Mouse (Mus musculus): ENCODE results near the gene Klhdc10.

Gene Klhdc10

DNA sequence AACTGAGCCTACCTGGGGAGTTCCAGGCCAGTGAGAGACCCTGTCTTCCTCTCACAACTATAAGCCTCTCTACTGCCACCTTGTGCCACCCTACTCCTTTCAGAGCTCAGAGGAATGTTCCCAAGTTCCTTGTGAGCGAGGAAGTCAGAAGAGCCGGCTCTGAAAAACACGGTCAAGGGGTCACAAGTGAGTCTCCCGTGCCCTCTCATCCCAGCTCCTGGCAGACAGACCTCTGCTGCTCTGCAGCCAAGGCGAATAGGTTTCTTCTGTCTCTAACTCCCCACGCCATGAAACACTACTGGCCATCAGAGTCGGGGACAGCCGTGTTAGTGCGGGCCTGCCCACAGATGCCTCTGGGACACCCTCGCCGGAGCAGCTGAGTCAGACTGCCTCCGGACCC is 67.0 kb downstream of the Klhdc10 start:
- peak; percentile 46 to 47 for DNase-seq (ENCODE audit: low spot score in 2 of 2)

DNA sequence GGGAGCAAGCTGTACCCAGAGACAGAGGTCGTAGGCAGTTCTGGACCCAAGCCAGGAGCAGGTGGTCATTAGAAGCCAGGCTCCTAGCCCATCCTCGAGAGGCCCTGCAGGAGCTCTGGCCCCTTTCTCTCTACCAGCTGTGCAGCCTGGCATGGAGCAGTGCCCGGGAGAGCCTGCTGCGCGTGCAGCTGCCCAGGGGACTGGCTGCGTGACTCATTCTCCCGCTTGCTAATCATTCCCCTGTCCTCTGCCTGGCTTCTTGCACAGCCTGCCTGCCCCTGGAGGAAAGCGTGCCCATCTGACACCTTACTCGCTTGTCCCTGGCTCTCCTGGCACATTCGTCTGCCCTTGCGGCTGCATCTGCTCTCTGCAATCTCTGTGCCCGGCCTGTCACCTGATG is 67.7 kb downstream of the Klhdc10 start:
- DNase-seq (ENCODE audit: low spot score in 2 of 2), result no peak

- no peak for DNase-seq (ENCODE audit: low spot score in 2 of 2)
Observed at GRCm38 (mm10) chr6:30471706-30472105, 70.0 kb downstream of the Klhdc10 start.

- DNase-seq (ENCODE audit: low spot score in 2 of 2), result no peak
Observed at GRCm38 (mm10) chr6:30476025-30476765, 74.5 kb downstream of the Klhdc10 start.

DNA sequence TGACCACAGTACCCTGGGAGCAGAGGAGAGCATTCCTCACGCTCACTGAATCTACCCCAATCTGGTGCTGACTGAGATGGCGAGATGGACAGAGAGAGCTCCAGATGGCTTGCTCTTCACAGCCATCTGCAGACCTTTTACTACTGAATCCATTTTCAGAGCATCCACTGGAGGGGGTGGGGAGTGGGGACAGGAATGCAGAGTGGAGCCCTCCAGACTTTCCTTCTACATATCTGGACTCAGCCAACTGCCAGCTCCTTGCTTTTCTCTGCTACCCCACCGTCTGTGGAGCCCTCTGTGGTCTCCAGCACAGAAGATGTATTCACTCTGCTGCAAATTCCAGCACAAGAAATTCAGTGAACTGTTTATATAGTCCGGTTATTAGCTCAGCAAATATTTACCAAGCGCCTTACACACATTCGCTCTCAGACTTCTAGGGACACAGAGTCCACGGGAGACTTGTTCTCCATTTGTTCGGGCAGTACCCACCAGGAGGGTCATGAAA is 75.6 kb downstream of the Klhdc10 start:
- DNase-seq (ENCODE audit: low spot score in 2 of 2), result no peak

GRCm38 (mm10) chr6:30477784-30478183 is 76.1 kb downstream of the Klhdc10 start:
- no peak for DNase-seq (ENCODE audit: low spot score in 2 of 2)

DNA sequence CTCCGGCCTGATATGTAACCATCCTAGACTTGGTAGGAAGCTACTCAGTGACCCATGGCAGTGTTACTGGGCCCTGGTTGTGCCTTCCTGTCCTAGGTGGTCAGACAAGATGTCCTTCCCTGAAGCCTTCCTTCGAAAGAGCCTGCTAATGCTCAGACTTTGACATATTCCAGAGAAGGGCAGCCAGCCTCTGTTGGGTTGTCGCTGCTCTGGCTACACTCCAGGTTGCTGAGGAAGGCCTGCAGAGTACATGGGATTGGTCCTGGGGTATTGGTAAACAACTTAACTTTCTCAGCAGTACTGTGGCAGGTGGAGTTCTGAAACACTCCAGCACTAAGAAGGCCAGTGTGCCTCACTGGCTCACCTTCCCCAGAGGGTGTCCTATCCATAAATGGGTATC is 77.8 kb downstream of the Klhdc10 start:
- no peak for DNase-seq (ENCODE audit: low spot score in 2 of 2)

DNA sequence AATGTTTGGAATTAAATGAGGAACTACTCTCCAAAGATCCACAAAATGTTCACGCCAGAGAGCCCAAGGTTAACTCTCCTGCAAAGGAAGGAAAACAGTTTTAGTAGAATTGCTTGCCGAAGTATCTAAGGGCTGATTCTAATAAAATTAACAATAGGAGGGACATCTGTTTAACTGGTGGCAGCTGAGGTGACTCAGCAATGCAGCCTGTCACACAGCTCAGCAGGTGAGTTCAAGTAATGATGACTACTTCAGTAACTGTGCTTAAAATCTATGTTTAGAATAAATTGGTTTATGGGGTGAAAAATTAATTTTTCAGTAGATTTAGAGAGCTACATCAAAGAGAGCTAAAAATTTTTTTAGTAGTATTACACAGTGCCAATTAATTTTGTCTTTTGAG is 81.2 kb downstream of the Klhdc10 start:
- no peak for DNase-seq (ENCODE audit: low spot score in 2 of 2)

GRCm38 (mm10) chr6:30486504-30486903 is 84.8 kb downstream of the Klhdc10 start:
- DNase-seq (ENCODE audit: low spot score in 2 of 2), result no peak

GRCm38 (mm10) chr6:30499049-30499448 is 97.4 kb downstream of the Klhdc10 start:
- DNase-seq (ENCODE audit: low spot score in 2 of 2), result no peak

Data from right cerebral cortex, adult 2 months (tissue).